9 mouse cellular contexts compared by ENCODE assay signal in the genomic region with DNA sequence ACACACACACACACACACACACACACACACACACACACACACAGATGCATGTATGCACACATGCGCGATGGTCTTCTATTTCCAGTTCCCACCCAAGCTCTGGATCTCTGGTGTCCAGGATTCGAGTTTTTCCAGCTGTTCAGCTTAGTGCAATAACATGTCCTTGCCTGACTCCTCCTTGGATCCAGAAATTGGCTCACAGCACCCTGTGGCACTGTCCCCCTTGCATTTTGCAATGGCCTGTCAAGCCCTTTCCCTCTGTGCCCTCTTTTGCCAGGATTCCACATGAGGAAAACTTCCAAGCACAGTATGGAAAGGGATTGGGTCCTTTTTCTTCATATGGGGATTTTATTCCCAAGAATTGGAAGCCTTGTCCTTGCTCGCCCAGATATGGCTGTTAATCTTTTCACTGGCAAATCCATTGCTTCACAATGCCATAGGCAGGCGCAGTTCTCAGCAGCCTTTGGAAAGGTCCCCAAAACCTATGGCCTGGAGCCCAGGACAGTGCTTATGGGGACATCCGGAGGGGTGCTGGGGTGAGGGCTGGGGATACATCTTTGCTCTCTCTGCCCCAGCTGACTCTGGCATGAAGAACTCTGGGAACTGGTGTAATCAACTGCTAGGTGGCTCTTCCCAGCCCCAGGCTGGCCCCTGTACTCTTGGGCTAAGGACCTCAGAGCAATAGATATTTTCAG. TPM values are rescaled to one million over a fixed set of nuclear protein-coding genes. Genes with fewer than 3 reads are reported as not detected.
DNase-seq lines count a peak whose midpoint lies in the region; ATAC-seq lines count a peak whose summit lies in the region.
"Had no signal": no experiment of that assay in that cellular context is flagged by ENCODE, and none has a peak within 500 bp of the region (broad histone marks: within the 10 kb centered on the region; RNA-seq: fewer than 3 reads in every experiment).

No protein-coding gene starts in this region.

- peaks cover 43% of the 10 kb centered on the region for H3K4me1 ChIP-seq in embryonic facial prominence, embryonic 14.5 days (ENCODE audit: control insufficient read depth, insufficient read depth, low read length)

- no peak for ATAC-seq in embryonic facial prominence, embryonic 14.5 days (ENCODE audit: low read depth)

- intact Hi-C loops in heart, postnatal 14 days (cut with DNase I) = no loop called here
- intact Hi-C loops in left cerebral cortex, postnatal 4 days (cut with DNase I) = no loop called here

- H3K4me3 ChIP-seq in embryonic facial prominence, embryonic 14.5 days (ENCODE audit: low read depth, low read length) = peak overlapping the region; percentile 24; the same call in 1 of the 2 replicates

- no peaks in the 10 kb centered on the region for H3K27me3 ChIP-seq in embryonic facial prominence, embryonic 14.5 days (replicated peaks; ENCODE audit: control insufficient read depth, insufficient read depth, low read length)

- WGBS in embryonic facial prominence, embryonic 14.5 days = 87% methylated on average over 6 of the region's 6 CpGs

- no peaks in the 10 kb centered on the region for H3K9me3 ChIP-seq in embryonic facial prominence, embryonic 14.5 days (ENCODE audit: control insufficient read depth, low read length)

- H3K36me3 ChIP-seq in embryonic facial prominence, embryonic 14.5 days (ENCODE audit: control insufficient read depth, insufficient read depth, low read length) = no peaks in the 10 kb centered on the region

- peak overlapping the region; percentile 47 for H3K4me2 ChIP-seq in embryonic facial prominence, embryonic 14.5 days (ENCODE audit: low read depth, low read length)

- H3K27ac ChIP-seq in embryonic facial prominence, embryonic 14.5 days (replicated peaks; ENCODE audit: low read depth, low read length) = no peak overlapping the region
- H3K27ac ChIP-seq: macrophage had no signal

- H3K9ac ChIP-seq in embryonic facial prominence, embryonic 14.5 days (ENCODE audit: low read depth, low read length) = peak overlapping the region; percentile 45; the same call in 1 of the 2 replicates

- DNase-seq in adrenal gland, postnatal 36 days = peak; percentile 33 to 52
- DNase-seq in adrenal gland, postnatal 4 days (ENCODE audit: low spot score in 2 of 2) = no peak
- DNase-seq in embryonic facial prominence, embryonic 14.5 days (ENCODE audit: low spot score) = no peak
- peak; percentile 65 to 67 for DNase-seq in heart, postnatal 14 days
- peak; percentile 73 for DNase-seq in lung, postnatal 10 days
- no peak for DNase-seq in left cerebral cortex, postnatal 4 days
- DNase-seq in embryo, embryonic 11 days = no peak
- no peak for DNase-seq in thymus, adult 18-20 months

RNA-seq across cellular contexts. Expression of gene Atp1a2, which starts 0.9 kb away (rescaled TPM):
- total RNA-seq in adrenal gland, postnatal 36 days (2021) = 100 to 1,000 TPM; 134 to 155 TPM
- total RNA-seq in adrenal gland, postnatal 4 days (2021) = 10 to 100 TPM; 50.9 to 70.2 TPM
- 5.6 and 6.2 TPM in 2 replicates for polyA plus RNA-seq in embryonic facial prominence, embryonic 14.5 days (2014; fragmentation: Nextera tagmentation; extraction: Ambion mirVana)
- 100 to 1,000 TPM; 448 to 458 TPM for total RNA-seq in heart, postnatal 14 days (2021)
- total RNA-seq in left cerebral cortex, postnatal 4 days (2021) = 100 to 1,000 TPM; 211 to 226 TPM
- polyA plus RNA-seq: macrophage had no signal

RNA-seq across cellular contexts. Expression of gene Kcnj9, which starts 32.2 kb away (rescaled TPM):
- under 1 TPM in 1 of 2 experiments, not detected in 1; 0.23 TPM for total RNA-seq in adrenal gland, postnatal 36 days (2021)
- under 1 TPM; 0.11 to 0.20 TPM for total RNA-seq in adrenal gland, postnatal 4 days (2021)
- polyA plus RNA-seq in embryonic facial prominence, embryonic 14.5 days (2014; fragmentation: Nextera tagmentation; extraction: Ambion mirVana) = 0.06 TPM in 1 of 2 replicates, not detected in the other
- not detected for total RNA-seq in heart, postnatal 14 days (2021)
- 10 to 100 TPM; 23.5 to 27.4 TPM for total RNA-seq in left cerebral cortex, postnatal 4 days (2021)

RNA-seq across cellular contexts. Expression of gene Igsf8, which starts 35.5 kb away (rescaled TPM):
- 10 to 100 TPM; 24.9 to 39.2 TPM for total RNA-seq in adrenal gland, postnatal 36 days (2021)
- 10 to 100 TPM; 45.3 to 55.6 TPM for total RNA-seq in adrenal gland, postnatal 4 days (2021)
- polyA plus RNA-seq in embryonic facial prominence, embryonic 14.5 days (2014; fragmentation: Nextera tagmentation; extraction: Ambion mirVana) = 57.2 and 60.4 TPM in 2 replicates
- 10 to 100 TPM; 13.8 to 16.3 TPM for total RNA-seq in heart, postnatal 14 days (2021)
- 100 to 1,000 TPM; 157 to 165 TPM for total RNA-seq in left cerebral cortex, postnatal 4 days (2021)

RNA-seq across cellular contexts. Expression of gene Atp1a4, which starts 38.7 kb away (rescaled TPM):
- total RNA-seq in adrenal gland, postnatal 36 days (2021) = 1 to 10 TPM in 1 of 2 experiments, under 1 TPM in 1; 0.53 to 1.4 TPM
- total RNA-seq in adrenal gland, postnatal 4 days (2021) = under 1 TPM; 0.39 to 0.45 TPM
- 0.05 TPM in 1 of 2 replicates, not detected in the other for polyA plus RNA-seq in embryonic facial prominence, embryonic 14.5 days (2014; fragmentation: Nextera tagmentation; extraction: Ambion mirVana)
- not detected for total RNA-seq in heart, postnatal 14 days (2021)
- total RNA-seq in left cerebral cortex, postnatal 4 days (2021) = under 1 TPM in 1 of 2 experiments, not detected in 1; 0.58 TPM
- polyA plus RNA-seq: macrophage had no signal

RNA-seq across cellular contexts. Expression of gene Kcnj10, which starts 44.0 kb away (rescaled TPM):
- total RNA-seq in adrenal gland, postnatal 36 days (2021) = under 1 TPM; 0.46 to 0.56 TPM
- total RNA-seq in adrenal gland, postnatal 4 days (2021) = 1 to 10 TPM; 1.8 to 4.5 TPM
- polyA plus RNA-seq in embryonic facial prominence, embryonic 14.5 days (2014; fragmentation: Nextera tagmentation; extraction: Ambion mirVana) = 0.18 and 0.28 TPM in 2 replicates
- total RNA-seq in heart, postnatal 14 days (2021) = under 1 TPM; 0.10 to 0.22 TPM
- 10 to 100 TPM; 20.4 to 21.3 TPM for total RNA-seq in left cerebral cortex, postnatal 4 days (2021)

Comparison
In these comparisons a context has a peak if more than half of its experiments do, and no peak if none do; other contexts are left out.
1. DNase-seq: peak in adrenal gland, postnatal 36 days (2 of 2), heart, postnatal 14 days (2 of 2) and lung, postnatal 10 days (single experiment); none in adrenal gland, postnatal 4 days (0 of 2), embryonic facial prominence, embryonic 14.5 days (single experiment), left cerebral cortex, postnatal 4 days (single experiment), embryo, embryonic 11 days (single experiment) and thymus, adult 18-20 months (0 of 2).
2. RNA of gene Kcnj9, which starts 32.2 kb away (total RNA-seq): 23.5 to 27.4 TPM in left cerebral cortex, postnatal 4 days; 0.23 TPM in adrenal gland, postnatal 36 days, 0.11 to 0.20 TPM in adrenal gland, postnatal 4 days and not detected in heart, postnatal 14 days; every median in the first group is over 10 times any median in the second.